ENCODE assay signal across 30 mouse cellular contexts in the genomic region with DNA sequence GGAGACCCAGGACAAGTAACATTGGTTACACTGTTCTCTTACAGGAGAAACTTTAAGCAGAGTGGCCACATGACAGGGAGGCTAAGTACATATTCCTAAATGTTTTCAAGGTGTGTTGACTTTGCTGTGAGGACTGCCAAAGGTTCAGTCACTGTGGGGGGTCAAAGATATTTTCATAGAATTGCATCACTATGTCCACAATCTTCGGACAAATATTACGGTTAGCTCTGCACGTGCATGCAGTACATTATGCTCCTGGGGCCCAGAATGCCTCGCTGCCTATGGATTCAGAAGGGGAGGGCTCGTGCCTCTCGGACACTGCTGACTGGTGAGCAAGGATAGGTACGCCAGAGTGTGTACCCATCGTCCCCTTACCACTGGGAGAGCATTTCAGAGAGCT.
DNase-seq lines count a peak whose midpoint lies in the region; ATAC-seq and TF ChIP-seq lines count a peak whose summit lies in the region.
"Had no signal": no experiment of that assay in that cellular context is flagged by ENCODE, and none has a peak within 500 bp of the region (broad histone marks: within the 10 kb centered on the region; RNA-seq: fewer than 3 reads in every experiment).

No protein-coding gene starts in this region.

- H3K4me3 ChIP-seq in liver, adult 2 months (ENCODE audit: insufficient read depth, low read depth, low read length): no peak overlapping the region
- no peak overlapping the region for H3K4me3 ChIP-seq in liver, embryonic 12.5 days
- no peak overlapping the region for H3K4me3 ChIP-seq in lung, embryonic 15.5 days
- no peak overlapping the region for H3K4me3 ChIP-seq in stomach, postnatal 0 days (ENCODE audit: low read depth, low read length)
- H3K4me3 ChIP-seq in hindbrain, embryonic 13.5 days: no peak overlapping the region
- H3K4me3 ChIP-seq: heart, embryonic 12.5 days; layer of hippocampus, adult 2 months; myocyte; neural tube, embryonic 13.5 days had no signal

- no peak overlapping the region for H3K9ac ChIP-seq in liver, adult 2 months (ENCODE audit: low read depth, low read length)
- no peak overlapping the region for H3K9ac ChIP-seq in liver, embryonic 12.5 days
- H3K9ac ChIP-seq in lung, embryonic 15.5 days: no peak overlapping the region
- no peak overlapping the region for H3K9ac ChIP-seq in stomach, postnatal 0 days (ENCODE audit: low read length)
- H3K9ac ChIP-seq in hindbrain, embryonic 13.5 days: no peak overlapping the region
- H3K9ac ChIP-seq: heart, embryonic 12.5 days; hindbrain, embryonic 14.5 days; neural tube, embryonic 13.5 days had no signal

- TF ChIP-seq EP300 in stomach, postnatal 0 days (optimal IDR thresholded peaks at IDR 0.05): no peak

- no peaks in the 10 kb centered on the region for H3K9me3 ChIP-seq in liver, embryonic 12.5 days (replicated peaks)
- H3K9me3 ChIP-seq in lung, embryonic 15.5 days: no peaks in the 10 kb centered on the region
- H3K9me3 ChIP-seq in stomach, postnatal 0 days (ENCODE audit: control insufficient read depth, low read length): no peaks in the 10 kb centered on the region
- no peaks in the 10 kb centered on the region for H3K9me3 ChIP-seq in hindbrain, embryonic 13.5 days
- H3K9me3 ChIP-seq: heart, embryonic 12.5 days; neural tube, embryonic 13.5 days had no signal

- peaks cover 14% of the 10 kb centered on the region; the same call in 1 of the 2 replicates for H3K4me1 ChIP-seq in liver, adult 2 months (ENCODE audit: control insufficient read depth, insufficient read depth, low read length)
- no peaks in the 10 kb centered on the region for H3K4me1 ChIP-seq in liver, embryonic 12.5 days
- peaks cover 16% of the 10 kb centered on the region for H3K4me1 ChIP-seq in lung, embryonic 15.5 days
- no peaks in the 10 kb centered on the region for H3K4me1 ChIP-seq in stomach, postnatal 0 days (replicated peaks; ENCODE audit: control insufficient read depth, insufficient read depth)
- H3K4me1 ChIP-seq in hindbrain, embryonic 13.5 days (replicated peaks): peaks cover 20% of the 10 kb centered on the region; the same call in 1 of the 2 replicates
- H3K4me1 ChIP-seq: heart, embryonic 12.5 days had no signal

- H3K79me2 ChIP-seq in liver, adult 2 months (ENCODE audit: control insufficient read depth, insufficient read depth, low read length): no peaks in the 10 kb centered on the region

- ATAC-seq in liver, embryonic 12.5 days: no peak
- peak; percentile 76 for ATAC-seq in lung, embryonic 15.5 days (ENCODE audit: borderline replicate concordance, extremely low read depth, low FRiP score, low TSS enrichment)
- peak; percentile 81 for ATAC-seq in stomach, postnatal 0 days (ENCODE audit: low FRiP score, low TSS enrichment)
- no peak for ATAC-seq in hindbrain, embryonic 13.5 days (ENCODE audit: low FRiP score)
- ATAC-seq: forebrain, embryonic 14.5 days; midbrain, embryonic 16.5 days had no signal

- TF ChIP-seq CTCF in liver, adult 2 months (IDR thresholded peaks at IDR 0.05; ENCODE audit: low read depth, low read length): no peak
- no peak for TF ChIP-seq CTCF in stomach, postnatal 0 days (IDR thresholded peaks at IDR 0.05; ENCODE audit: low read depth)

- 22% methylated on average over 8 of the region's 8 CpGs for WGBS in liver, adult 2 months
- 71% methylated on average over 8 of the region's 8 CpGs for WGBS in liver, embryonic 12.5 days (ENCODE audit: insufficient replicate concordance)
- WGBS in lung, embryonic 15.5 days: 62% methylated on average over 8 of the region's 8 CpGs
- WGBS in stomach, postnatal 0 days: 63% methylated on average over 8 of the region's 8 CpGs
- WGBS in hindbrain, embryonic 13.5 days: 82% methylated on average over 8 of the region's 8 CpGs

- H3K27me3 ChIP-seq in liver, adult 2 months (ENCODE audit: control insufficient read depth, insufficient read depth, low read length): no peaks in the 10 kb centered on the region; the same call in 1 of the 2 replicates
- H3K27me3 ChIP-seq in liver, embryonic 12.5 days (replicated peaks): peaks cover 8% of the 10 kb centered on the region; the same call in 1 of the 2 replicates
- no peaks in the 10 kb centered on the region; the same call in 1 of the 2 replicates for H3K27me3 ChIP-seq in lung, embryonic 15.5 days
- H3K27me3 ChIP-seq in stomach, postnatal 0 days (ENCODE audit: control insufficient read depth, insufficient read depth, low read length): no peaks in the 10 kb centered on the region
- H3K27me3 ChIP-seq in hindbrain, embryonic 13.5 days: peaks cover 58% of the 10 kb centered on the region

- H3K36me3 ChIP-seq in liver, adult 2 months (ENCODE audit: control insufficient read depth, insufficient read depth, low read length): no peaks in the 10 kb centered on the region
- H3K36me3 ChIP-seq in liver, embryonic 12.5 days: no peaks in the 10 kb centered on the region
- no peaks in the 10 kb centered on the region for H3K36me3 ChIP-seq in lung, embryonic 15.5 days
- H3K36me3 ChIP-seq in stomach, postnatal 0 days (ENCODE audit: control insufficient read depth, insufficient read depth, low read length): no peaks in the 10 kb centered on the region
- no peaks in the 10 kb centered on the region for H3K36me3 ChIP-seq in hindbrain, embryonic 13.5 days
- H3K36me3 ChIP-seq: G1E; heart, embryonic 12.5 days; neural tube, embryonic 13.5 days had no signal

- no peak overlapping the region for H3K4me2 ChIP-seq in liver, embryonic 12.5 days
- H3K4me2 ChIP-seq in lung, embryonic 15.5 days: no peak overlapping the region
- no peak overlapping the region for H3K4me2 ChIP-seq in stomach, postnatal 0 days (replicated peaks; ENCODE audit: low read depth)
- H3K4me2 ChIP-seq in hindbrain, embryonic 13.5 days: no peak overlapping the region
- H3K4me2 ChIP-seq: heart, embryonic 12.5 days; hindbrain, embryonic 14.5 days; midbrain, embryonic 11.5 days; neural tube, embryonic 13.5 days had no signal

- no peak for TF ChIP-seq POLR2A in liver, adult 2 months (IDR thresholded peaks at IDR 0.05; ENCODE audit: extremely low read depth, insufficient read depth, low read length)

- peak; percentile 95 for DNase-seq in liver, adult 2 months (ENCODE audit: extremely low read depth, low read depth, low spot score)
- DNase-seq in lung, postnatal 14 days: no peak
- DNase-seq in lung, postnatal 25 days (ENCODE audit: low spot score): peak; percentile 49
- DNase-seq in stomach, postnatal 0 days (ENCODE audit: low spot score): peak; percentile 64
- no peak for DNase-seq in adrenal gland, postnatal 4 days (ENCODE audit: low spot score in 2 of 2)
- DNase-seq: adrenal gland, postnatal 10 days; cerebellum, adult 11 months; cerebellum, adult 9-10 months; cerebellum, postnatal 36 days; gastrocnemius, postnatal 25 days; heart, adult 11 months; heart, postnatal 4 days; kidney, adult 2 months; kidney, postnatal 36 days; layer of hippocampus, postnatal 36 days; left cerebral cortex, postnatal 4 days; right cerebral cortex, postnatal 4 days; thymus, postnatal 36 days had no signal

- no peak overlapping the region for H3K27ac ChIP-seq in liver, adult 2 months (replicated peaks; ENCODE audit: insufficient read depth, low read depth, low read length)
- H3K27ac ChIP-seq in liver, embryonic 12.5 days: no peak overlapping the region
- H3K27ac ChIP-seq in lung, embryonic 15.5 days: 0 out of 2 replicates have a peak overlapping the region, but pooled peaks have one; percentile 44
- no peak overlapping the region for H3K27ac ChIP-seq in stomach, postnatal 0 days (replicated peaks)
- no peak overlapping the region for H3K27ac ChIP-seq in hindbrain, embryonic 13.5 days
- H3K27ac ChIP-seq: hindbrain, embryonic 14.5 days; layer of hippocampus, adult 2 months; neural tube, embryonic 13.5 days had no signal

Comparison
In these comparisons a context has a peak if more than half of its experiments do, and no peak if none do; other contexts are left out.
1. DNase-seq: peak in liver, adult 2 months (single experiment), lung, postnatal 25 days (single experiment) and stomach, postnatal 0 days (single experiment); none in lung, postnatal 14 days (single experiment) and adrenal gland, postnatal 4 days (0 of 2).
2. ATAC-seq: peak in lung, embryonic 15.5 days (single experiment) and stomach, postnatal 0 days (single experiment); none in liver, embryonic 12.5 days (single experiment) and hindbrain, embryonic 13.5 days (single experiment).